Mouse (Mus musculus) lung, adult 2 months (tissue): ENCODE data around the gene Smurf2.

ENCODE experiments used
- CTCF ChIP-seq: fragments of 200-500 bp; IDR thresholded peaks from 2 replicates; pipeline ENCODE4 v1.5.1; 2011; ENCODE audit warnings: mild to moderate bottlenecking, low read length, control low read depth; ENCODE audit not compliant: insufficient read depth
- POLR2A ChIP-seq: fragments of 200-500 bp; IDR thresholded peaks from 2 replicates; pipeline ENCODE4 v1.6.1; 2011; ENCODE audit warnings: low read depth, mild to moderate bottlenecking, control low read depth, low read length, borderline replicate concordance; ENCODE audit errors: extremely low read depth

DNA sequence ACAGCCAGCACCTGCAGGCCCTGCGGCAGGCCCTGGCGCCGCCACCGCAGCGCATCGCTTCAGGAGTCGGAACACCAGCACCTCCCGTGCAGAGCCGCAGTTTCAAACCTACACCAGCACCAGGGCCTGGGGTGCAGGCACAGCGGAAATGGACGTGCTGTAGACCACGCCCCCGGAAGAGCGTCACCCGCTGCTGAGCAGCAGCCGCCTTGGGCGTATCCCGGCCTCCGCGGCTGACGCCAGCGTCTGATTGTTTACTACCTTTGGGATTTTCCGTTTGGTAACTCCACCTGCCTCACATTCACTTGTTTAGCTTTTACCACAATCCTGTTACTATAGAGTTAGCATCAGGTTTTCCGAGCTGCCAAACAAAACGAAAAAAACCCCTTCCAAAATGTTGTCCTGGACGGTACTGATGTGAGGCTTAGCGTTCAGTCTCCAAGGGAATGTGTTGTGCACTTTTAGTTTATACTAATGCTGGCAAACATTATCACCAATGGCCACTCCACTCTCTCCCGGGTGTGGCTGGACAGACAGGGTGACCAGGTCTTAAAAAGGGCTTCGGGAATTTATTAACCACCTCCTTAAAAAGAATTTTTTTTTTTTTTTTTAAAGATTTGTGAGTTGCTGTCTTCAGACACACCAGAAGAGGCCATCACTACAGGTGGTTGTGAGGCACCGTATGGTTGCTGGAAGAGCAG lies 141.0 kb downstream of the Smurf2 start, which contains the start of gene Polg2:
- TF ChIP-seq POLR2A (peak; percentile 97), CTCF (no peak)
